Mouse (Mus musculus) heart, embryonic 13.5 days (tissue): ENCODE results near the gene Gm42742. TPM values are rescaled to one million over a fixed set of nuclear protein-coding genes. Genes with fewer than 3 reads are reported as not detected.

Source experiments
- ATAC-seq: fragments of 200-750 bp; cut with Nextera tagmentation; 2 replicates; pipeline ENCODE4 v1.8.0; 2017; ENCODE audit warnings: moderate TSS enrichment; ENCODE audit not compliant: insufficient number of reproducible peaks, low FRiP score, low TSS enrichment; ENCODE audit errors: extremely low read depth
- H3K27ac ChIP-seq: fragments of 300-500 bp; sonication (generic); replicated peaks from 2 replicates; pipeline ENCODE4 v1.5.1; 2015; ENCODE audit warnings: moderate library complexity, mild to moderate bottlenecking, inconsistent platforms
- H3K27me3 ChIP-seq: fragments of 300-500 bp; sonication (generic); replicated peaks from 2 replicates; pipeline ENCODE4 v1.6.1; 2015; ENCODE audit warnings: mild to moderate bottlenecking, inconsistent platforms
- H3K36me3 ChIP-seq: fragments of 300-500 bp; sonication (generic); 2 replicates; pipeline ENCODE4 v1.6.1; 2015; ENCODE audit warnings: mild to moderate bottlenecking, inconsistent platforms
- H3K4me1 ChIP-seq: fragments of 300-500 bp; sonication (generic); 2 replicates; pipeline ENCODE4 v1.6.1; 2015; ENCODE audit warnings: inconsistent platforms
- H3K4me2 ChIP-seq: fragments of 300-500 bp; sonication (generic); 2 replicates; pipeline ENCODE4 v1.6.1; 2015; ENCODE audit warnings: inconsistent platforms, mild to moderate bottlenecking, moderate library complexity
- H3K4me3 ChIP-seq: fragments of 300-500 bp; sonication (generic); 2 replicates; pipeline ENCODE4 v1.5.1; 2015; ENCODE audit warnings: moderate library complexity, mild to moderate bottlenecking, inconsistent platforms
- H3K9ac ChIP-seq: fragments of 300-500 bp; sonication (generic); 2 replicates; pipeline ENCODE4 v1.6.1; 2015; ENCODE audit warnings: inconsistent platforms, mild to moderate bottlenecking, moderate library complexity
- H3K9me3 ChIP-seq: fragments of 300-500 bp; sonication (generic); 2 replicates; pipeline ENCODE4 v1.6.1; 2016; ENCODE audit warnings: inconsistent platforms
- WGBS: fragments of 180-500 bp; shearing (Covaris S2); methylation state at CpG from one replicate; pipeline ENCODE4 v1.1.7; 2015; ENCODE audit warnings: mixed read lengths; 5-methylcytosine and 5-hydroxymethylcytosine counted together
- polyA plus RNA-seq: library from polyadenylated mRNA; unstranded; fragments of >200 nt; fragmentation: Nextera tagmentation; extraction: Ambion mirVana; gene quantifications from 2 replicates; pipeline ENCODE4 v1.2.1, GENCODE M21; 2015

Gm42742 gene
- 13.8 and 25.7 TPM in 2 replicates for polyA plus RNA-seq

DNA sequence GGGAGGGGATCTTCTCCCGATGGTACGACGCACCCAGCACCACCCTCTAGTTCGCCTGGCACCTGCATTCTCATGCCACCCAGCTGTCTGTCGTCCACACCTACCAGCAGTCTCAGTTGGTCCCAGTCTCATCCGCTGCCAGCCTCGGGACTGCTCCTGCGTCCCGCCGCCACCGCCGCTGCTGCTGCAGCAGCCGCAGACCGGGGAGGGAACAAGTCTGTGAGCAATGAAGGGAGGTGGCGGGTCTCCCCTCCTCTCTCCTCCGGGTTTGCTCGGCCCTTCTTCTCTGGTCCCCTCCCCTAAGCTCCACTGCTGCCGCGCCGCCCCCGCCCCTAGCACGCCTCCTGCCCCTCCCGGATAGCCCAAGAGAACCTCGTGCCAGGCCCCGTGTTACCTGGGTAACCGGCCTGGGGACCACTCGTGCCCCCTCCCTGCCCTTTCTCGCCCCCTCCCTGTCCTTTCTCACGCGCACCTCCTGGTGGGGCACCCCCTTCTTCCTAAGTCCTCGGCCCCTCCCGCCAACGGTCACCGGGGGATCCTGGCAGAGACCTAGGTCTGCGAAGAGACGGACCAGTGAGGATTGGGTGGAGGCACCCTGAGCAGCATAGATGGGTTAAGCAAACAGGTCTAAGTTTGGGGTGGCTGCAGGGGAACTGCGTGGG lies at the start of gene Gm42742, which contains the start of gene Prrt2:
Gm42742 (minus strand) TSS at position 197 of the 662 bp plus-strand sequence.
Prrt2 (minus strand) TSS at position 311 of the 662 bp plus-strand sequence.
- no peaks in the 10 kb centered on the region for H3K27me3 ChIP-seq
- WGBS: 2% methylated on average over 37 of the region's 37 CpGs
- H3K4me1 ChIP-seq: peaks cover 75% of the 10 kb centered on the region
- peak within 1 kb of the TSS; percentile 59 for H3K4me3 ChIP-seq
- H3K9ac ChIP-seq: peak within 1 kb of the TSS; percentile 82
- ATAC-seq: no peak
- peak within 1 kb of the TSS; percentile 87 for H3K4me2 ChIP-seq
- H3K9me3 ChIP-seq: no peaks in the 10 kb centered on the region
- H3K36me3 ChIP-seq: peaks cover 34% of the 10 kb centered on the region
- peak within 1 kb of the TSS; percentile 65; the same call in 1 of the 2 replicates for H3K27ac ChIP-seq

DNA sequence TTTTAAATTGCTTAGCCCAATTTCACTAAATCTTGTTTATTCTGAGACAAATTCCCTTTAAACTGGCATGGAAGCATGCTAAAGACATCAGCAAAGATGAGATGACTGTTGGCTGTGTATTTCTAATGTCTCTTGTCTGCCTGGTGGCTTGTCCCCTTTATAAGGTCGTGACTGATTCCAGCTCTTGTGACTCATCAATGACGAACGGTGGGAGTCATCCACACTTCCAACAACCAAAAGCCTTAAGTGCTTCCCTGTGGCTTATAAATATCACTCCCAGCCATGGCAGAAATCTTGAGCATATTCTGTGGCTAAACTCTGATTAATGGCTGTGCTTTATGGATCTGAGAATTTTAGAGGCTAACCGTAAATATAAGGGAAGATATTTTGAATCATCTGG lies 45.4 kb upstream of the Gm42742 start:
- peaks cover 4% of the 10 kb centered on the region; the same call in 1 of the 2 replicates for H3K9me3 ChIP-seq
- no peaks in the 10 kb centered on the region for H3K27me3 ChIP-seq
- ATAC-seq: no peak
- 51% methylated on average over 4 of the region's 4 CpGs for WGBS
- H3K4me3 ChIP-seq: no peak overlapping the region
- H3K9ac ChIP-seq: no peak overlapping the region
- no peak overlapping the region for H3K4me2 ChIP-seq
- H3K4me1 ChIP-seq: no peaks in the 10 kb centered on the region
- H3K36me3 ChIP-seq: no peaks in the 10 kb centered on the region
- no peak overlapping the region for H3K27ac ChIP-seq

DNA sequence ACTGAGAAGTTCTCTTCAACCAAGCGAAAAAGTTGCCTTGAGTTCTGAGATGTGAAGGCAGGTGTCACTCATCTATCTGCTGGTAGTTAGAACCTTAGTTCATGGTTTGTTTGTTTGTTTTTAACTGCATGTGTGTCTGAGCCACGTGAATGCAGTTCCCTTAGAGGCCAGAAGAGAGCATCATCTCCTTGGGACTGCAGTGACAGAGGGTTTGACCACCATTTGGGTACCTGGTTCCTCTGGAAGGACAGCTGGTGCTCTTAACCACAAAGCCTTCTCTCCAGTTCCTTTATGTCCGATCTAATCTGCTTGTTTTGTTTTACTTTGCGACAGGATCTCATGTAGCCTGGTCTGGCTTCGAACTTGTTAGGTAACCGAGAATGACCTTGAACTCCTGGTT lies 44.6 kb upstream of the Gm42742 start:
- no peaks in the 10 kb centered on the region for H3K36me3 ChIP-seq
- no peak overlapping the region for H3K9ac ChIP-seq
- ATAC-seq: no peak
- no peak overlapping the region for H3K27ac ChIP-seq
- WGBS: 79% methylated on average over 6 of the region's 6 CpGs
- H3K4me3 ChIP-seq: no peak overlapping the region
- no peak overlapping the region for H3K4me2 ChIP-seq
- H3K9me3 ChIP-seq: peaks cover 4% of the 10 kb centered on the region; the same call in 1 of the 2 replicates
- H3K4me1 ChIP-seq: no peaks in the 10 kb centered on the region
- H3K27me3 ChIP-seq: no peaks in the 10 kb centered on the region

DNA sequence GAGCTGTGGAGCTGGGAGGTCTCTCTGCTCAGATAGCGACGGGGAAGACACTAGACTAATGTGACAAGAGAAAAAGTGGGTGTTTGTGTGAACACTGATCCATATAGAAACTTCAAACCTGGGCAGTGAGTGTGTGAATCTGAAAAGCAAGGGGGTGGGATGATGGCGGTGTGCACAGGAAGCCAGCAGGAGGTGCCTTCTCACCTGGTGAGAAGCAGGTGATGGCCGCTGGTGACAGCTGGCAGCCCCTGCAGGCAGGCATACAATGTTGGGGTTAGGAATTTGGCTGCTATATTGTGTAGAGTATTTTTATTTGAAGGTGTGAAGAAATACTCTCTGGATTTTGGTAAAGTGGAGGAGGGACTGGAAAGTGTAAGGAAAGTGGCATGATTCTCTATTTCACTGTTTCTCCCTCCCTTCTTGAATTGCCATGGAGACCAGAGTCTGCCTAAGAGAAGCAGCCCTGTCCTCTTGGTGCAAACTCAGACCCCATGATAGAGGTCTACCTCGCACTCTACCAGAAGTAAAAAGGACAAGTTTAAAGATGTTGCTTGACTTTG lies 34.2 kb upstream of the Gm42742 start:
- Histone ChIP-seq H3K27ac (no peak overlapping the region), H3K27me3 (peaks cover 33% of the 10 kb centered on the region), H3K9ac (no peak overlapping the region), H3K4me1 (no peaks in the 10 kb centered on the region), H3K4me3 (no peak overlapping the region), H3K36me3 (no peaks in the 10 kb centered on the region), H3K4me2 (no peak overlapping the region), H3K9me3 (no peaks in the 10 kb centered on the region)
- WGBS: 56% methylated on average over 5 of the region's 5 CpGs
- no peak for ATAC-seq

DNA sequence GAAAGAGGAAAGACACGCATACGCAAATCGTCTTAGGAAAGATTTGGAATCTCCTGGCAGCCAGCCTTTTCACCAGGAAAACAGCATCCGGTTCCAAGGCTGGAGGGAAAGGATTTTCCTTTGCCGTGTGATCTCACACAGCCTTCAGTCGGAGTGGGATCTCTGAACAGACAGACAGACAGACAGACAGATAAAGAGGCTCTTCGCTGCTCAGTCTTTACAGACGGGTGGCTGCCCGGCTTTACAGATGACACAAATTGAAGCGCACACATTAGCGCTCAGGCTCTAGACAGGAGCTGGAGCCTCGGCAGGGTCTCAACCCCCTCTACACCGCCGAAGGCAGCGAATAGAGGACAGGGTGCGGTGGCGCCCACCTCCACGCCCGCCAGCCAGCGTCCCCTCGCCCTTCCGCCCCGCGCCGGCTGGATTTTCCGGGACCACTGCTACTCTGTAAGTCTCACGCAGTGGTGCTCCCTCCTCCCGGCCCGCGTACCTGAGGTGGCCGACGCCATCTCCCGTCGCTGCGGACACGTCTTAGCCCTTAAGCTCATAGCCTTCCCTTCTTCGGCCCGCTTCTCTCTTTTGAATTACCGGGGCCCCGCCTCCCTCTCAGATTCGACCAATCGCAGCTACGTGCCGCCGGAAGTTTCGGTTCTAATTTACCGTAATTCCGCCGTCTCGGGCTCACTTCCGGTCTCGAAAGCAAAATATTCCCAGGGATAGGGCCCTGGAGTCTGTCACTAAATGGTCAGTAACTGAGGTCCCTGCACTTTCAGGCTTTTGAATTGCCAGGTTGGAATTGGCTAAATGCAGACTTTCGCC lies 21.2 kb upstream of the Gm42742 start, which contains the start of gene Kif22:
Kif22 (minus strand) TSS at position 621 of the 822 bp plus-strand sequence.
- WGBS: under 1% methylated on average over 53 of the region's 53 CpGs
- Histone ChIP-seq H3K27me3 (no peaks in the 10 kb centered on the region), H3K27ac (peak within 1 kb of the TSS; percentile 87), H3K9me3 (no peaks in the 10 kb centered on the region), H3K36me3 (peaks cover 21% of the 10 kb centered on the region), H3K4me2 (peak within 1 kb of the TSS; percentile 91), H3K9ac (peak within 1 kb of the TSS; percentile 95), H3K4me3 (peak within 1 kb of the TSS; percentile 96), H3K4me1 (peaks cover 24% of the 10 kb centered on the region)
- ATAC-seq: peak; percentile 70

DNA sequence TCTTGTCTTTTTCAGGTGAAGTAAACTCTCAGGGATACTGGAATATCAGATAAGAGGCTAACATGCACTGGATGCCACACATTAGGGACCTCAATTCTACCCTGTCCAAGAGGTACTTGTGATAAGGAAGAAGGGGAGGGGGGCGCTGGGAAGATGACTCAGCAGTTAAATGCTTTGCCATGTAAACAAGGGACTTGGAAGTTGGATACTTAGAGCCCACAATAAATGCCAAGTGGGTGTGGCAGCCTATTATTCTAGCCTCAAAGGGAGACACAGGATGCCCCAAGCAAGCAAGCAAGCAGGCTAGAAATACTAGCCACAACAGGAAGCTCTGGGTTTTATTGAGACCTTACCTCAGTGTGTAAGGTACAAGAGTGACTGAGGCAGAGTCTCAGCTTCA lies 10.3 kb upstream of the Gm42742 start:
- Histone ChIP-seq H3K9ac (0 out of 2 replicates have a peak overlapping the region, but pooled peaks have one; percentile 19), H3K27me3 (no peaks in the 10 kb centered on the region), H3K4me1 (peaks cover 11% of the 10 kb centered on the region), H3K27ac (no peak overlapping the region), H3K4me2 (no peak overlapping the region), H3K36me3 (peaks cover 83% of the 10 kb centered on the region), H3K9me3 (no peaks in the 10 kb centered on the region), H3K4me3 (no peak overlapping the region)
- 60% methylated on average over 1 of the region's 1 CpGs for WGBS
- no peak for ATAC-seq

DNA sequence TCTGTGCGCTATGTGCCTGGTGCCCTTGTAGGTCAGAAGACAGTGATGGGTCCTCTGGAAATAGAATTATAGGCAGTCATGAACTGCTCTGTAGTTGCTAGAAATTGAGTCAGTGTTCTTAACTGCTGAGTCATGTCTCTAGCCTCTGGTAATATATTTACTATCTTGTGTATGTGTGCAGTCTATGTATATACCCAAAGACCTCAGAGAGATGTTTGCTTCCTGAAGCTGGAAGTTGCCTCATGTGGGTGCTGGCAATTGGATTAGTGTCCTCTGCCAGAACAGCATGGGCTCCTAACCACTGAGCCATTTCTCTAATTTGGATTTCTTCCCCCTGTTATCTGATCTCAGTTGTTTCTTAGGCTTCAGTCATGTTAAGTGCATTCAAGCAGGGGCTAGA lies 9.3 kb upstream of the Gm42742 start:
- Histone ChIP-seq H3K4me3 (no peak overlapping the region), H3K9me3 (no peaks in the 10 kb centered on the region), H3K36me3 (peaks cover 74% of the 10 kb centered on the region)

DNA sequence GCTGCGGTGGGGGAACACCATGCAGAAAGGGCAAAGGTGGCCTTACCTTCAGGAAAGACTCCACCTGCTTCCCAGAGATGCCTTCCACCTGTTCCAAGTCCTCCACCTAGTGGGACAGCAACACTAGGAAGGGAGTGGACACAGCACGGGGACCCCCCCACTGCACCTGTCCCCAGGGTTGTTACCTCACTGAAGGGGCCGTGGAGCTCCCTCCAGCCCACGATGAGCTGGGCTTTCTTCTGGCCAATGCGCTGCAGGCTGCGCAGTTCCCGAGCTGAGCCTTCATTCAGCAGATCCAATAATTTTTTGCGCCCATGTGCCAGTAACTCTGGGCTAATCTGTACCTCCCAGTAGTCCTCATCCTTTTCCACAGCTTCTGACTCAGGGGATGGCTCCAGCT lies 7.0 kb upstream of the Gm42742 start:
- no peak for ATAC-seq

More for the DNA sequence above, 9.3 kb upstream of the Gm42742 start:
- 97% methylated on average over 1 of the region's 1 CpGs for WGBS
- H3K27me3 ChIP-seq: no peaks in the 10 kb centered on the region
- no peak overlapping the region for H3K27ac ChIP-seq
- peaks cover 11% of the 10 kb centered on the region for H3K4me1 ChIP-seq
- ATAC-seq: no peak
- H3K9ac ChIP-seq: no peak overlapping the region
- no peak overlapping the region for H3K4me2 ChIP-seq

DNA sequence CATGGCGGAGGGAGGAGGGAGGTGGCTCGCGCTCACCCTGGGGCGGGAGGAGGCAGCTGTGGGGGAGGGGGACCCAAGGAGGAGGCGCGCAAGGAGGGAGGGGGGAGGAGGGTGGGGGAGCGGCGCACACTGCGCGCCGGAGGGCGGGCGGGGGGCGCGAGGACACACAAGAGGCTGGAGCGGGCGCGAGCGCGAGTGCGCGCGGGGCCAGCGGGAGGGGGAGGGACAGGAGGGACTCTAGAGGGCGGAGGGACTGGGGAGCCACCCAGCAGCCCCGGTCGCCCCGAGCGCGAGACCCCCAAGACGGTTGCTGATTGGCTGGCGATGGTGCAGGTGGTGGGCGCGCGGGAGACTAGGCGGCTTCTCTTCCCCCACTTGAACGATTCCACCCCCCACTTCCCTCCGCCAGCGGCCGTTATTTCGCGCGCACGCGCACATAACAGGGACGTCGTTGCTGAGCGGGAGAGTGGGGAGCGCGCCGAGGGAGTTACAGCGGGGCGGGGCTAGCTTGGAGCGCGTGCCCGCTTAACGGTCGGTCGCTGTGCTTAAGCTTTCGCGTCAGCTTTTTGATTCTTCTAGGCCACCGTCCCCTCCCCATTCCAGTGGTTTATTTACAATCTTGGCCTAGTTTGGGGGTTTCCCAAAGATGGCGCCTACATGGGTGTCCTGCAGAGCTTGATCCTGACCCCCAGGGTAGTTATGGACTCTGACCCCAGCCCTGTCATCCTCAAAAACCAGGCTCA lies 6.3 kb upstream of the Gm42742 start, which contains the start of gene Maz:
Maz (minus strand) TSS at position 54 of the 743 bp plus-strand sequence.
- H3K4me2 ChIP-seq: peak within 1 kb of the TSS; percentile 91
- H3K27ac ChIP-seq: peak within 1 kb of the TSS; percentile 99
- H3K9me3 ChIP-seq: no peaks in the 10 kb centered on the region
- H3K4me1 ChIP-seq: peaks cover 41% of the 10 kb centered on the region
- H3K9ac ChIP-seq: peak within 1 kb of the TSS; percentile 100
- WGBS: 0% methylated on average over 33 of the region's 63 CpGs
- peak within 1 kb of the TSS; percentile 94 for H3K4me3 ChIP-seq
- peak; percentile 81 for ATAC-seq
- H3K27me3 ChIP-seq: no peaks in the 10 kb centered on the region
- peaks cover 72% of the 10 kb centered on the region for H3K36me3 ChIP-seq

More for the DNA sequence above, 7.0 kb upstream of the Gm42742 start:
- Histone ChIP-seq H3K36me3 (peaks cover 72% of the 10 kb centered on the region), H3K9ac (peak overlapping the region; percentile 80), H3K4me3 (peak overlapping the region; percentile 94), H3K27ac (peak overlapping the region; percentile 99), H3K4me1 (peaks cover 34% of the 10 kb centered on the region), H3K4me2 (peak overlapping the region; percentile 91), H3K27me3 (no peaks in the 10 kb centered on the region), H3K9me3 (no peaks in the 10 kb centered on the region)
- 75% methylated on average over 8 of the region's 8 CpGs for WGBS

DNA sequence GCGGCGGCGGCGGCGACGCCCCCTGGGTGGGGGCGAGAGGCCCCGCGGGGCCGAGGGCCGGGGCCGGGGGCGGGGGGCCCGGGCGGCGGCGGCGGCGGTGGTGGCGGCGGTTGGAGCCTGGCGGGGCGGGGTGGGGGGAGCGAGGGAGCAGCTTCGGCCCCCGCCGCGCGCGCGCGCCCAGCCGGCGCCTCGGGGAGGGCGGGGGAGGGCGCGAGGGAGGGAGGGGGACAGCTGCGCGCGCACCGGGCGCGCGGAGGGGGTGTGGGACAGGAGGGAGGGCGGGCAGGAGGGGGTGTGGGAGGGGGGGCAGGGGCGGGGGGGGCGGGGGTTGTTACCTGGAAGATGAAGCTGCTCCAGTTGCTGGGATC lies 5.7 kb upstream of the Gm42742 start:
- H3K9ac ChIP-seq: peak overlapping the region; percentile 100
- H3K36me3 ChIP-seq: peaks cover 72% of the 10 kb centered on the region
- peaks cover 47% of the 10 kb centered on the region for H3K4me1 ChIP-seq
- 4% methylated on average over 11 of the region's 48 CpGs for WGBS
- H3K4me2 ChIP-seq: peak overlapping the region; percentile 91
- H3K27me3 ChIP-seq: no peaks in the 10 kb centered on the region
- ATAC-seq: peak; percentile 12; the same call in 1 of the 2 replicates
- H3K27ac ChIP-seq: peak overlapping the region; percentile 99
- peak overlapping the region; percentile 94 for H3K4me3 ChIP-seq
- H3K9me3 ChIP-seq: no peaks in the 10 kb centered on the region
